Mouse (Mus musculus) forebrain, embryonic 16.5 days (tissue): Measurements from ENCODE around the gene Wdr3. TPM values are rescaled to one million over a fixed set of nuclear protein-coding genes. Genes with fewer than 3 reads are reported as not detected.
A peak's percentile ranks its signal among the peaks of the same experiment; 100 is the strongest.

Source experiments
- ATAC-seq: fragments of 200-750 bp; cut with Nextera tagmentation; 2 replicates; pipeline ENCODE4 v1.8.0; 2017; ENCODE audit warnings: mild to moderate bottlenecking, moderate library complexity
- H3K27ac ChIP-seq: fragments of 300-500 bp; sonication (generic); 2 replicates; pipeline ENCODE4 v1.5.1; 2014; ENCODE audit warnings: low read length, control low read depth
- H3K27me3 ChIP-seq: fragments of 300-500 bp; sonication (generic); replicated peaks from 2 replicates; pipeline ENCODE4 v1.6.1; 2014; ENCODE audit warnings: low read length; ENCODE audit not compliant: control insufficient read depth, insufficient read depth
- H3K36me3 ChIP-seq: fragments of 300-500 bp; sonication (generic); 2 replicates; pipeline ENCODE4 v1.6.1; 2014; ENCODE audit not compliant: control insufficient read depth, insufficient read depth
- H3K4me1 ChIP-seq: fragments of 300-500 bp; sonication (generic); replicated peaks from 2 replicates; pipeline ENCODE4 v1.6.1; 2014; ENCODE audit warnings: low read length; ENCODE audit not compliant: control insufficient read depth, insufficient read depth
- H3K4me2 ChIP-seq: fragments of 300-500 bp; sonication (generic); 2 replicates; pipeline ENCODE4 v1.6.1; 2014; ENCODE audit warnings: mild to moderate bottlenecking, low read length, control low read depth
- H3K4me3 ChIP-seq: fragments of 300-500 bp; sonication (generic); replicated peaks from 2 replicates; pipeline ENCODE4 v1.5.1; 2014; ENCODE audit warnings: mild to moderate bottlenecking, low read length, control low read depth
- H3K9ac ChIP-seq: fragments of 300-500 bp; sonication (generic); replicated peaks from 2 replicates; pipeline ENCODE4 v1.6.1; 2014; ENCODE audit warnings: low read depth, low read length, control low read depth
- H3K9me3 ChIP-seq: fragments of 300-500 bp; sonication (generic); 2 replicates; pipeline ENCODE4 v1.6.1; 2016; ENCODE audit warnings: low read length; ENCODE audit not compliant: control insufficient read depth
- whole genome bisulfite sequencing: fragments of 180-500 bp; shearing (Covaris S2); extraction: QIAGEN DNeasy Blood & Tissue Kit; methylation state at CpG from one replicate; pipeline ENCODE4 v1.1.7; 2014; 5-methylcytosine and 5-hydroxymethylcytosine counted together
- polyA plus RNA-seq: library from polyadenylated mRNA; unstranded; fragments of >200 nt; fragmentation: Nextera tagmentation; extraction: Ambion mirVana; gene quantifications from 2 replicates; pipeline ENCODE4 v1.2.1, GENCODE M21; 2015

Gene Wdr3
- polyA plus RNA-seq, 1 experiment from 2014 or later, result 53.3 TPM

- WGBS, result 82% methylated on average over 2 of the region's 2 CpGs
- Histone ChIP-seq H3K4me1 (peaks cover 15% of the 10 kb centered on the region), H3K36me3 (peaks cover 2% of the 10 kb centered on the region; the same call in 1 of the 2 replicates), H3K4me2 (peak overlapping the region; percentile 80; the same call in 1 of the 2 replicates), H3K9ac (no peak overlapping the region), H3K9me3 (no peaks in the 10 kb centered on the region), H3K4me3 (no peak overlapping the region), H3K27me3 (no peaks in the 10 kb centered on the region), H3K27ac (no peak overlapping the region)
- ATAC-seq, result no peak
Observed at GRCm38 (mm10) chr3:100163556-100163955, 1.3 kb upstream of the Wdr3 start.

GRCm38 (mm10) chr3:100161665-100162314 is 417 bp downstream of the Wdr3 start:
- peak; percentile 10; the same call in 1 of the 2 replicates for ATAC-seq
- Histone ChIP-seq H3K27ac (no peak overlapping the region; the same call in 1 of the 2 replicates), H3K9me3 (no peaks in the 10 kb centered on the region), H3K4me3 (peak overlapping the region; percentile 93), H3K4me2 (peak overlapping the region; percentile 67), H3K36me3 (peaks cover 7% of the 10 kb centered on the region), H3K27me3 (no peaks in the 10 kb centered on the region), H3K4me1 (peaks cover 15% of the 10 kb centered on the region), H3K9ac (peak overlapping the region; percentile 95)
- WGBS, result 1% methylated on average over 35 of the region's 35 CpGs

- peak overlapping the region; percentile 95 for H3K9ac ChIP-seq
- no peaks in the 10 kb centered on the region for H3K9me3 ChIP-seq
- ATAC-seq, result no peak
- peaks cover 13% of the 10 kb centered on the region for H3K36me3 ChIP-seq
- WGBS, result 89% methylated on average over 15 of the region's 15 CpGs
- H3K4me3 ChIP-seq, result peak overlapping the region; percentile 93
- H3K4me1 ChIP-seq, result peaks cover 15% of the 10 kb centered on the region
- no peak overlapping the region for H3K27ac ChIP-seq
- H3K27me3 ChIP-seq, result no peaks in the 10 kb centered on the region
- peak overlapping the region; percentile 67 for H3K4me2 ChIP-seq
Observed at GRCm38 (mm10) chr3:100160682-100161445, 1.3 kb downstream of the Wdr3 start.

GRCm38 (mm10) chr3:100122445-100122844 is 39.8 kb downstream of the Wdr3 start:
- Histone ChIP-seq H3K4me1 (no peaks in the 10 kb centered on the region), H3K4me2 (no peak overlapping the region), H3K36me3 (no peaks in the 10 kb centered on the region), H3K9ac (no peak overlapping the region), H3K27ac (no peak overlapping the region), H3K4me3 (no peak overlapping the region), H3K9me3 (no peaks in the 10 kb centered on the region), H3K27me3 (no peaks in the 10 kb centered on the region)
- ATAC-seq, result no peak
- 75% methylated on average over 1 of the region's 1 CpGs for WGBS

- ATAC-seq, result no peak
- H3K9ac ChIP-seq, result no peak overlapping the region
- 58% methylated on average over 2 of the region's 2 CpGs for WGBS
- no peak overlapping the region for H3K27ac ChIP-seq
- H3K4me1 ChIP-seq, result no peaks in the 10 kb centered on the region
- H3K9me3 ChIP-seq, result no peaks in the 10 kb centered on the region
- no peak overlapping the region for H3K4me3 ChIP-seq
- no peaks in the 10 kb centered on the region for H3K36me3 ChIP-seq
- no peaks in the 10 kb centered on the region for H3K27me3 ChIP-seq
- H3K4me2 ChIP-seq, result no peak overlapping the region
Observed at GRCm38 (mm10) chr3:100121961-100122360, 40.2 kb downstream of the Wdr3 start.

- Histone ChIP-seq H3K9me3 (no peaks in the 10 kb centered on the region), H3K4me1 (no peaks in the 10 kb centered on the region), H3K4me2 (no peak overlapping the region), H3K4me3 (no peak overlapping the region), H3K9ac (no peak overlapping the region), H3K36me3 (no peaks in the 10 kb centered on the region), H3K27me3 (no peaks in the 10 kb centered on the region), H3K27ac (no peak overlapping the region)
- WGBS, result 77% methylated on average over 2 of the region's 2 CpGs
- no peak for ATAC-seq
Observed at GRCm38 (mm10) chr3:100118681-100119080, 43.5 kb downstream of the Wdr3 start.

- no peak overlapping the region for H3K4me2 ChIP-seq
- no peaks in the 10 kb centered on the region for H3K4me1 ChIP-seq
- H3K36me3 ChIP-seq, result no peaks in the 10 kb centered on the region
- no peak overlapping the region for H3K27ac ChIP-seq
- WGBS, result 59% methylated on average over 2 of the region's 2 CpGs
- no peak overlapping the region for H3K9ac ChIP-seq
- ATAC-seq, result no peak
- no peaks in the 10 kb centered on the region for H3K27me3 ChIP-seq
- no peak overlapping the region for H3K4me3 ChIP-seq
- no peaks in the 10 kb centered on the region for H3K9me3 ChIP-seq
Observed at GRCm38 (mm10) chr3:100106736-100107135, 55.5 kb downstream of the Wdr3 start.

- H3K27ac ChIP-seq, result no peak overlapping the region
- 92% methylated on average over 3 of the region's 3 CpGs for WGBS
- no peak overlapping the region for H3K4me2 ChIP-seq
- no peaks in the 10 kb centered on the region for H3K27me3 ChIP-seq
- no peak overlapping the region for H3K4me3 ChIP-seq
- no peaks in the 10 kb centered on the region for H3K9me3 ChIP-seq
- peak; percentile 58; the same call in 1 of the 2 replicates for ATAC-seq
- H3K9ac ChIP-seq, result no peak overlapping the region
- no peaks in the 10 kb centered on the region for H3K36me3 ChIP-seq
- H3K4me1 ChIP-seq, result no peaks in the 10 kb centered on the region
Observed at GRCm38 (mm10) chr3:100102386-100103092, 59.7 kb downstream of the Wdr3 start.
